Mouse (Mus musculus) right cerebral cortex, postnatal 36 days (tissue): ENCODE measurements around the gene Ms4a3.

Experiments
- DNase-seq, 2 experiments: peaks; one replicate each; pipeline ENCODE4 v3.0.0; 2022; ENCODE audit warnings: low spot score in 2 of 2, mixed read lengths in 1 of 2

Ms4a3 gene

DNA sequence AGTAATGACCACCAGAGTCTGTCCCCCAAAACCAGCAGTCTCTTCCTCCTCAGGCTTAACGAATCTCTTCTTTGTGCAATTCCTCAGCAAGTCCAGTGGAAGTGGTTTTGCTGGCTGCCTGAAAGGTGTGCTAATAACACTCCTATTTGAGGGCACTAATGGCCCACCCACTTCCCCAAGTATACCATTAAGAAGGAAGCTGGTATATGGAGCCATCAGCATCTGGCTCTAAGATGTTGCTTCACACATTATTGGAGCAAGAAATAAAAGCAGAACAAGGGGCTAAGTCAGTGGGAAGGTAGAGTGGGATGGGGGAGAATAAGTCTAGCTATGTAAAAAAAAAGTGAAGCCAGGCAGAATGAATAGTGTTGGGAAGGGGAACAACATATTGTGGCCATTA lies at the start of gene Ms4a3:
Gene Ms4a3, minus strand, starts transcription at position 120 of the 400 bp plus-strand sequence.
- no peak for DNase-seq

GRCm38 (mm10) chr19:11661562-11661961 lies 20.9 kb upstream of the Ms4a3 start:
- no peak for DNase-seq

GRCm38 (mm10) chr19:11660459-11660858 lies 19.8 kb upstream of the Ms4a3 start, which contains the start of gene Oosp2:
Gene Oosp2, minus strand, starts transcription at chr19:11660559.
- DNase-seq = no peak

DNA sequence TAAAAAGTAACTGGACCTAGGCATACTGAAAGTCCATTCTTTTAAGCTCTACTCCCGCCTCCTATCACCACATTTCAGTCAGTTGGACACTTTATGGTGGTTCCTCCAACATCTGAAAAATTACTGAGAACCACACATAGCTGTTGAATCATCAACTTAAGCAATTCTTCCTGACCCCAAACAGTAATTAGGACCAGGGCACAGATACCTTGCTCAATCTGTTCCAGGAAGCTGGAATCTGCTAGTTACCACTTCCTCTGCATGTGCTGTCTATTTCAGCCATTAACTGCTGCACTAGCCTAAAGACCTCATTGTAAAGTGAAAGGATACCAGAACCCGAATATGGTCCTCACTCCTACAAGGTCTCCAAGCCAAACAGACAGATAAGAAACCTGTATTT lies 18.5 kb upstream of the Ms4a3 start:
- no peak for DNase-seq

GRCm38 (mm10) chr19:11649564-11649963 lies 8.9 kb upstream of the Ms4a3 start:
- no peak for DNase-seq

GRCm38 (mm10) chr19:11646166-11646565 lies 5.5 kb upstream of the Ms4a3 start:
- no peak for DNase-seq

DNA sequence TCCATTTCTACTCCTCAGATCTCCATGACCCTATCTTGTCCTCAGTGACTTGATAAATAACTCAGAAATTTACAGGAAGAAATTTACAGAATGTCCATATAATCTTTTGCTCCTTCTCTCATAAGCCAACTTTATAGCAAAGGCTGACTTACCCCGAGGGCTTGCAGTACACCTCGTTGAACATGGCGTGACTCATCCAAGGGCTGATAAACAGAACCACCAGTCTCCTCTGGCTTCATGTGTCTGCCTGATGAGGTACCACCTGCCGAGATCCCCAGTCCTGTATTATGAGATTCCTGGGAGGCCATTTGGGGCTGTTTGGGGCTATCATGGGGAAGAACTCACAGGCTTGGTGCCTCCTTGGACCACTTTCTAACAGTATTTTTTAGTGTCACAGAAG lies 1.6 kb downstream of the Ms4a3 start:
- no peak for DNase-seq

DNA sequence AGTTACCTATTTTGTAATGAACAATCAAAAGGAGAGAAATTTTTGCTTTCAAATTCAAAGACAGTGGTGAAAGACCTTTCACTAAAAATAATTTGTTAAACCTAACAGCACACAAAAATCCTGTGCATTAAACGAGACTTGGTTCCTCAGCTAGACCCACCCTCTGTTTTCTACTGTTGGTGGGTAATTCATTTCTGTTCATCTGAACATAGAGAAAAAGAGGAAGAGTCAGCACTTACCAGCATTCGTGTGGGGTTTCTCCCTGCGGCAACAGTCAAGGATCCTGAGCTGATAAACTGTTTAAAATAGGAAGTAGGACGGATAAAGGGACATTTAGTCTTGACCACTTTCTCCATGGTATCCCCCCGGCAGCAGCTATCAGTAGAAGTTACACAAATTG lies 5.1 kb downstream of the Ms4a3 start:
- no peak for DNase-seq

- no peak for DNase-seq
These were observed 6.3 kb downstream of the Ms4a3 start for GRCm38 (mm10) chr19:11634330-11634729.

DNA sequence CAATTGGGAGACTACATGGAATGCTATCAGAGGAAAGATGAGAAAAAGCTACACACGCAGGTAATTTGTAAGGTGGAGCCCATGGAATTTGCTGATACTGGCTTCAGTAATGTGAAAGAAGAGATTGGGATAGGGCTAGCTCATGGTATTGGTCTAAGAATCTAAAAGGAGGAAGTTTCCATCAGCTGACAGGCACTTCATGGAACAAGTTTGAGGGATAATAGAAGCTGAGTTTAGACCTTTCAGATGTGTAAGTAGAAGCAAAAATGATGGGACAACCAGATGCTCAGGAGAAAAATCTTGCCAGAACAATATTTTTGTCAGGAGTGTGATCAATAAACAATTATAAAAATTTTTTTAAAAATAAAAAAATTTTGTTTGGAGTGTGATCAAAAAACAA lies 6.9 kb downstream of the Ms4a3 start:
- no peak for DNase-seq

GRCm38 (mm10) chr19:11625231-11625630 lies 15.4 kb downstream of the Ms4a3 start:
- no peak for DNase-seq

- no peak for DNase-seq
These were observed 15.9 kb downstream of the Ms4a3 start for GRCm38 (mm10) chr19:11624800-11625199.

- DNase-seq = no peak
These were observed 17.1 kb downstream of the Ms4a3 start, which contains the start of gene Ms4a2 for GRCm38 (mm10) chr19:11623551-11623950. Gene Ms4a2, minus strand, starts transcription at chr19:11623719.

GRCm38 (mm10) chr19:11617983-11618382 lies 22.7 kb downstream of the Ms4a3 start:
- no peak for DNase-seq

DNA sequence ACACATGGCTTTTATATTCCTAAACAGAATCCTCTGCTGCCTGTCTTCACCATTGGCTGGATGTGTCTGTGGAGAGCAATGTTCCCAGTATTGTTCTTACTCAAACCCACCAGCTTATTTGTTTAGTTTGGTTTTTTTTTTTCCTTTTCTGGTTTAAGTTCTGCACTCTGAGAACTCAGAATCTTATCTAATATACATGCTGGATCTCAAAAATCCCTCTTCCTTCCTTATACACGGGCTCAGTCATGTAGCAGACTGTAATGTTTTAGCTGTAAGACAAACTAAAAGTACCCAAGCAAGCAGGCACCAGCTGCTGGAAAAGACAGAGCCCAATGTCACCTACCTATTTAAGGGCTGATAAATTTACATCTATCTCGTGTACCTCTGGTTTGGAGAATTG lies 25.8 kb downstream of the Ms4a3 start:
- no peak for DNase-seq

DNA sequence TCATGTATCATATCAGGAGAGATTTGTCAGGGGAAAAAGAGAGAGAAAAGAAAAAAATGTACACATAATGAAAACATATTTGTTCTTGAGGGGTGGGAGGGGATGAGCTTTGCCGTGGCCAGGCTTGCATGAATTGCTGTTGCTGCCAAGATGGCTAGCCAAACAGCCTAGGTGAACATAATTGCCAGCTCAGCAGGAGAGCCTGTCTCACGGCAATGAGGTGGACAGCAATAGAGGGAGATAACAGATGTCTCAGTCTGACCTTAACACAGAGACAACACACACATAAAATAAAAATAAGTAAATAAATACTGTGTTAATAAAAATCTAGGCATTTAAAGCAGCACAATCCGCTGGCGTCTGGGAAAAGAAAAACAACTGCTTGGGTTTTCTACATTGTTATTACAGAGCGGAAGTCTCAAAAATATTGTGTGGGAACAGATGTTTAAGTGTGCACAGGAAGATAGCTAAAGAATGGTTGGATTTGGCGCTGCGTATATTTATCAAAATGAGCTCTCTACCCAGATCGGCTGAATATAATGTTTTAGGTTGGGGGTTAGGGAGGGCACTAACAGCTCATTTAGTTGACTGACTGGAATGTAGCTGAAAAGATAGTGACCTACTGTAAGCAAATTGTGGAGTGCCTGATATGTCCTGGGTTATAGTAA lies 26.7 kb downstream of the Ms4a3 start:
- no peak for DNase-seq

DNA sequence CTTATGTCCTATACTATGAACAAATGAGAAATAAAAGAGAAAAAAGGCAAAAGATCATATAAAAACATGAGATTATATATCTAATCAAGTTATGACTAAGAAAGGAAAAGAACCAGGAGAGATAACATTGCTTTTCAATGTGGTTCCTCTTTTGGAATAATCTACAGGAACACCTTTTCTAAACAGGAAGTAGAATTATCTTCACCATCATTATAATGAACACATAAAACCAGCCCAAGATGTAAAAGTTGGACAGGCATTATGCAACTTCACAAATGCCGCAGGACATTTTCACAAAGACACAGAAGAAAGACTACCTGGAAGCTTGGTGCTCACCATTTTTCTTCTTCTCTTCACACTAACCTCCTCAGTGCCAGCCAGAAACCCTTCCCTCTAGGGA lies 27.6 kb downstream of the Ms4a3 start:
- DNase-seq = no peak

GRCm38 (mm10) chr19:11612293-11612692 lies 28.4 kb downstream of the Ms4a3 start:
- DNase-seq = no peak

DNA sequence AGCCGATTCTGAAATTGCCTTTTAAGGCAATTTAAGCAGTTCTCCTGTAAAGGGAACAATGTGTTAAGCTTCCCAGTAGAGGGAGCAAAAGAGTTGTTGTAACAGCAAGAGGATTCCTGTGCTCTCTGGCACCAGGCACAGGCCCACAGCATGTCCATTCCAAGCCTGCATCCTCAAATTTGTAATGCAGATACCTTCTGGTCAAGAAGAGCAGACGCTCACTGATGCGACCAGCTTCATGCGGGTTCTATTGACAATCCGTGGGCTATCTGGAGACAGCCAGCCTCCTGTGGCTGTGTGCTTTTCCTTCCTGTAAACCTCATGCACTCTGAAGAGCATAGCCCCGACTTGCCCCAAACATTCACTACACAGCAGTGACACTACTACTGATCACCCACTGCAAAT lies 29.1 kb downstream of the Ms4a3 start:
- no peak for DNase-seq

GRCm38 (mm10) chr19:11608172-11608571 lies 32.5 kb downstream of the Ms4a3 start:
- no peak for DNase-seq

DNA sequence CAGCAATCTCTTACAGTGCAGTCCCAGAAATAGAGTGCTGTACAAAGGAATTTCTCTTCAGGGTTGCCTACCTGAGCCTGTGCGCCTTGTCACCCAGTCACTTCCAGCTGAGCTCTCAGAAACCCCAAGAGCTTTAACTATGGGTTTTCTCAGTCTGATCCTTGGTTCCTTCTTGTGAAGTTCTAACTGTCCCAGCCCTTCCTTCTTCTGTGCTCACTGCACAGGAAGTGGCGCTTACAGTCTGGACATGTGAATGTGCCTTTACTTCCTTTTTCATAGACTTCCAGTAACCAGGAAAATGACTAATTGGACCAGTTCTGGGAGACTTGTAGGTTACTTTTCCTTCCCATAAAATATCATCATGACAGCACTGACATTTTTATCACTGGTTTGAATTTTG lies 36.0 kb downstream of the Ms4a3 start, which contains the start of gene Ms4a6d:
Gene Ms4a6d, minus strand, starts transcription at position 247 of the 400 bp plus-strand sequence.
- no peak for DNase-seq

DNA sequence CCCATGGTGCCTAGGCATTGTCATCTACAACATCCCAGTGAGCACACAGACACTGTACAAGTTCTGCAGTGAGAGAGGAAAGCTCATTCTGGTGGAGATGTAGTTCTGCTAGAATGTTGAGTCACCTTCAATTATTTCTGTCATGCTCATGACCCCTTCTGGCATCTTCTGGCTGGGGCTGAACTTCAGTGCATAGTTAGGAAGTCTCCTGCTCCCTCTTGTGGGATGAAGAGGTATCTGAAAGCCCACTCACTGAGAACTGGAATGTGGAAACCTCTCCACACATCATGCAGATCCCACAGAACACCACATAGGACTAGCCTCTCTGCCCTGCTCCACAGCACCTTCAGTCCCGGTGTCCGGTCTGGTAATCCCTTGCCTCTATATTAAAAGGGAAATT lies 38.6 kb downstream of the Ms4a3 start:
- DNase-seq = no peak

GRCm38 (mm10) chr19:11601349-11601748 lies 39.3 kb downstream of the Ms4a3 start:
- DNase-seq = no peak

DNA sequence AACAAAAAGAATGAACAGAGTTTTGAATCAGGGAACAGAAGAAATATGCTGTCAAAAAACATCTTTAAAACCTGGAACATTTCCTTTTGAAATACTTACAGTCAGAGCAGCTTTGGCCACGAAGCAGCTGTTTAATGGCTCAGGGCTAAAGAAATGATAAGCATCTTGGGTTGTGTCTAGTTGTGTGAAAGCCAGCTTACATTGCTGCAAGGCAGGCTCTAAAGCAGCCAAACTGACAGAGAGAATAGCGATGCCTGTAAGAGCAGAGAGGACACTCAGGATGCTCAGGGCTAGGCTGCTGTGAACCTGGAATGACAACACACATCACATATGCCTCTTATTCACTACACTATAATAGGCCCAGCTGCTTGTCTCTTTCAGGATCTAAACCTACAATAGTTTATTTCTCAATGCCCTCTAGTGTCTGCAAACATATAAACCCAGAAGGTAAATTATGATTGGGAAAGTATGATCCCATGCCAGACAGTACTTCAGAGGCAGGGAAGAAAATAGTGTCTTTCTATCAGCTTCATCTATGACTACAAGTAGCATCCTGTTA lies 50.7 kb downstream of the Ms4a3 start:
- no peak for DNase-seq
